Mouse (Mus musculus) forebrain, embryonic 14.5 days (tissue): ENCODE measurements around the gene Gm10226. TPM values are rescaled to one million over a fixed set of nuclear protein-coding genes. Genes with fewer than 3 reads are reported as not detected.
A peak's percentile ranks its signal among the peaks of the same experiment; 100 is the strongest.
"Not testable (repeated sequence)": the region's sequence is repeated elsewhere in the genome, so short reads cannot be mapped to it uniquely, and the experiment has no call there.

Source experiments
- ATAC-seq: fragments of 200-750 bp; cut with Nextera tagmentation; 2 replicates; pipeline ENCODE4 v1.8.0; 2017; ENCODE audit warnings: mild to moderate bottlenecking, moderate library complexity
- DNase-seq: peaks from one replicate; pipeline ENCODE4 v3.0.0-alpha.2; 2015; ENCODE audit warnings: low spot score
- H3K27ac ChIP-seq: fragments of 300-500 bp; sonication (generic); 2 replicates; pipeline ENCODE4 v1.5.1; 2014; ENCODE audit warnings: low read depth, mild to moderate bottlenecking, control low read depth, low read length, moderate library complexity
- H3K27me3 ChIP-seq: fragments of 300-500 bp; sonication (generic); replicated peaks from 2 replicates; pipeline ENCODE4 v1.6.1; 2014; ENCODE audit warnings: low read length, control low read depth, mixed read lengths; ENCODE audit not compliant: control insufficient read depth, insufficient read depth
- H3K36me3 ChIP-seq: fragments of 300-500 bp; sonication (generic); 2 replicates; pipeline ENCODE4 v1.6.1; 2014; ENCODE audit warnings: low read length, control low read depth; ENCODE audit not compliant: control insufficient read depth, insufficient read depth
- H3K4me1 ChIP-seq: fragments of 300-500 bp; sonication (generic); 2 replicates; pipeline ENCODE4 v1.6.1; 2014; ENCODE audit warnings: antibody characterized with exemption, low read length, control low read depth; ENCODE audit not compliant: control insufficient read depth, insufficient read depth
- H3K4me2 ChIP-seq: fragments of 300-500 bp; sonication (generic); 2 replicates; pipeline ENCODE4 v1.6.1; 2014; ENCODE audit warnings: mild to moderate bottlenecking, control low read depth, low read length
- H3K4me3 ChIP-seq: fragments of 300-500 bp; sonication (generic); 2 replicates; pipeline ENCODE4 v1.5.1; 2014; ENCODE audit warnings: low read depth, low read length, control low read depth
- H3K9ac ChIP-seq: fragments of 300-500 bp; sonication (generic); 2 replicates; pipeline ENCODE4 v1.6.1; 2014; ENCODE audit warnings: mild to moderate bottlenecking, low read length, control low read depth, moderate library complexity
- H3K9me3 ChIP-seq: fragments of 300-500 bp; sonication (generic); replicated peaks from 2 replicates; pipeline ENCODE4 v1.6.1; 2016; ENCODE audit warnings: low read length, control low read depth, mixed read lengths; ENCODE audit not compliant: control insufficient read depth
- WGBS: fragments of 180-500 bp; shearing (Covaris S2); extraction: QIAGEN DNeasy Blood & Tissue Kit; methylation state at CpG from one replicate; pipeline ENCODE4 v1.1.7; 2014; 5-methylcytosine and 5-hydroxymethylcytosine counted together
- polyA plus RNA-seq: library from polyadenylated mRNA; unstranded; fragments of >200 nt; fragmentation: Nextera tagmentation; extraction: Ambion mirVana; gene quantifications from 2 replicates; pipeline ENCODE4 v1.2.1, GENCODE M21; 2014

Gene Gm10226
- polyA plus RNA-seq, 1 experiment from 2014 or later = 22.1 TPM

- no peaks in the 10 kb centered on the region for H3K36me3 ChIP-seq
- H3K9me3 ChIP-seq = no peaks in the 10 kb centered on the region
- no peak for ATAC-seq
- 53% methylated on average over 5 of the region's 5 CpGs for WGBS
- no peak overlapping the region for H3K4me3 ChIP-seq
- DNase-seq = no peak
- H3K27me3 ChIP-seq = no peaks in the 10 kb centered on the region
- no peak overlapping the region for H3K9ac ChIP-seq
- no peak overlapping the region for H3K4me2 ChIP-seq
- no peaks in the 10 kb centered on the region for H3K4me1 ChIP-seq
- no peak overlapping the region for H3K27ac ChIP-seq
Measured at GRCm38 (mm10) chr17:21702281-21703240, 10.9 kb downstream of the Gm10226 start.

- ATAC-seq (no peak), DNase-seq (no peak)
- H3K36me3 ChIP-seq = no peaks in the 10 kb centered on the region
- no peak overlapping the region for H3K9ac ChIP-seq
- H3K4me1 ChIP-seq = peaks cover 2% of the 10 kb centered on the region; the same call in 1 of the 2 replicates
- no peaks in the 10 kb centered on the region for H3K27me3 ChIP-seq
- 89% methylated on average over 1 of the region's 1 CpGs for WGBS
- no peak overlapping the region for H3K27ac ChIP-seq
- H3K4me2 ChIP-seq = no peak overlapping the region
- H3K9me3 ChIP-seq = no peaks in the 10 kb centered on the region
- H3K4me3 ChIP-seq = no peak overlapping the region
Measured at GRCm38 (mm10) chr17:21703414-21703813, 11.8 kb downstream of the Gm10226 start.

GRCm38 (mm10) chr17:21707343-21707996, 15.8 kb downstream of the Gm10226 start, which contains the start of gene Zfp760:
Zfp760 (plus strand) TSS chr17:21707741.
- Histone ChIP-seq H3K4me3 (peak within 1 kb of the TSS; percentile 48), H3K4me1 (peaks cover 10% of the 10 kb centered on the region; the same call in 1 of the 2 replicates), H3K27ac (peak within 1 kb of the TSS; percentile 70), H3K36me3 (peaks cover 9% of the 10 kb centered on the region), H3K9ac (peak within 1 kb of the TSS; percentile 74), H3K9me3 (no peaks in the 10 kb centered on the region), H3K27me3 (no peaks in the 10 kb centered on the region), H3K4me2 (peak within 1 kb of the TSS; percentile 65)
- 3% methylated on average over 26 of the region's 26 CpGs for WGBS
- peak; percentile 95 for DNase-seq
- peak; percentile 98 for ATAC-seq

- no peaks in the 10 kb centered on the region for H3K27me3 ChIP-seq
- peaks cover 10% of the 10 kb centered on the region; the same call in 1 of the 2 replicates for H3K4me1 ChIP-seq
- no peak for ATAC-seq
- DNase-seq = no peak
- no peak overlapping the region for H3K27ac ChIP-seq
- peak overlapping the region; percentile 48 for H3K4me3 ChIP-seq
- peaks cover 11% of the 10 kb centered on the region for H3K36me3 ChIP-seq
- peak overlapping the region; percentile 65 for H3K4me2 ChIP-seq
- WGBS = 31% methylated on average over 2 of the region's 2 CpGs
- peak overlapping the region; percentile 74 for H3K9ac ChIP-seq
- H3K9me3 ChIP-seq = no peaks in the 10 kb centered on the region
Measured at GRCm38 (mm10) chr17:21708401-21708800, 16.7 kb downstream of the Gm10226 start.

GRCm38 (mm10) chr17:21730495-21730894, 38.8 kb downstream of the Gm10226 start, which contains the start of gene Zfp229:
Zfp229 (plus strand) TSS chr17:21730795.
- ATAC-seq, H3K4me3 ChIP-seq: not testable (repeated sequence)
- WGBS = 95% methylated on average over 9 of the region's 22 CpGs

GRCm38 (mm10) chr17:21733049-21733448, 41.4 kb downstream of the Gm10226 start:
- H3K27me3 ChIP-seq = no peaks in the 10 kb centered on the region
- peak overlapping the region; percentile 79 for H3K9ac ChIP-seq
- peaks cover 8% of the 10 kb centered on the region for H3K36me3 ChIP-seq
- peak overlapping the region; percentile 79; the same call in 1 of the 2 replicates for H3K27ac ChIP-seq
- ATAC-seq (peak; percentile 35; the same call in 1 of the 2 replicates), DNase-seq (no peak)
- 83% methylated on average over 4 of the region's 4 CpGs for WGBS
- H3K4me2 ChIP-seq = peak overlapping the region; percentile 58
- H3K4me3 ChIP-seq = peak overlapping the region; percentile 63
- no peaks in the 10 kb centered on the region for H3K9me3 ChIP-seq
- peaks cover 6% of the 10 kb centered on the region; the same call in 1 of the 2 replicates for H3K4me1 ChIP-seq

More at GRCm38 (mm10) chr17:21730495-21730894, 38.8 kb downstream of the Gm10226 start, which contains the start of gene Zfp229:
- not testable (repeated sequence) for H3K27ac ChIP-seq, H3K4me2 ChIP-seq, DNase-seq, H3K9me3 ChIP-seq, H3K4me1 ChIP-seq, H3K9ac ChIP-seq, H3K27me3 ChIP-seq, H3K36me3 ChIP-seq

GRCm38 (mm10) chr17:21733529-21734031, 41.9 kb downstream of the Gm10226 start:
- Histone ChIP-seq H3K4me2 (peak overlapping the region; percentile 58), H3K27me3 (no peaks in the 10 kb centered on the region), H3K36me3 (peaks cover 10% of the 10 kb centered on the region), H3K27ac (peak overlapping the region; percentile 79; the same call in 1 of the 2 replicates), H3K9ac (peak overlapping the region; percentile 79), H3K4me3 (peak overlapping the region; percentile 63), H3K4me1 (peaks cover 6% of the 10 kb centered on the region; the same call in 1 of the 2 replicates), H3K9me3 (no peaks in the 10 kb centered on the region)
- ATAC-seq (peak; percentile 98), DNase-seq (peak; percentile 94)
- under 1% methylated on average over 27 of the region's 27 CpGs for WGBS
